Mouse (Mus musculus) T-helper 2 cell (primary cell): ENCODE results near the gene Tmem246.

Source experiments
- in situ Hi-C: fragments of 300-600 bp; cut with MboI, MseI; formaldehyde crosslinking; loops from one replicate; pipeline ENCODE4 v1.15.1; 2025; ENCODE audit warnings: high pct_unique_total_duplicates

The Tmem246 gene

DNA sequence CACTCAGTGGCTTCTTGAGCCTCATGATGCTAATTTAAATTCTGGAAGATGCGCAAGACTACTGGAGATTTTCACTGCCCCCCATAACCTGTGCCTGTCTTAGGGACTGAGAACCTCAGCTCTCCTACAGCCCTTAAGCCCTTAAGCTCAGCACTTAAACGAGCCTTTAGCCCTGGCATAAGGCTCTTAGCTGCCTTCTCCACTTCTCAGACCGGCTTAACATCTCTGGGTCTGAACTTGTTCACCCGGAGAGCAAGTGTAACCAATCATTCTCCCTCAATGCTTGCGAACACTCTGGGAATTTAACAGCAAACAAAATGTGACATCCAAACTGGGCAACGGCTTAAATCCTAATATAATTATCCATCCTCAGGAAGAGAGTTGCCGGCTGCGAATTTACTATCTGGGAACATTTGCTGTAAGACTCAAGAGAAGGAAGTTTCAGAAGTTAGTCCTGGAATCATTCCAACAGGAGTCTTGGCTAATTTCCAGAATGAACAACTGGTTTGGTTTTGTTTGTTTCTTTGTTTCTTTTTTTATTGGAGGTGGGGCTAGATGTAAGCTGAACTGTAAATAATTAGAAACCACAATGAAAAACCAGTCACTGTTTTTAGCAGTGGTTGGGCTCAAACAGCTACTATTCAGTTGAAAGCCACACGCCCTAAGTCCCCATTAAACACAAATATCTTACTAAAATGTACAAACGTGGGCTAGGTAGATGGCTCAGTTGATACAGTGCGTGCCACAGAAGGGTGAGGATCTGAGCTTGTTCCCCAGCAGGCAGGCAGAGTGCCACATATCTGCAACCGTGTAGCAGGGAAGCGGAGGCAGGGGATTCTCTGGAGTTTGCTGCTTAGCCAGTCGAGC lies 13.5 kb downstream of the Tmem246 start:
- in situ Hi-C loops: no loop called here

- in situ Hi-C loops: no loop called here
These were observed 16.4 kb downstream of the Tmem246 start for GRCm38 (mm10) chr4:49581256-49581655.

DNA sequence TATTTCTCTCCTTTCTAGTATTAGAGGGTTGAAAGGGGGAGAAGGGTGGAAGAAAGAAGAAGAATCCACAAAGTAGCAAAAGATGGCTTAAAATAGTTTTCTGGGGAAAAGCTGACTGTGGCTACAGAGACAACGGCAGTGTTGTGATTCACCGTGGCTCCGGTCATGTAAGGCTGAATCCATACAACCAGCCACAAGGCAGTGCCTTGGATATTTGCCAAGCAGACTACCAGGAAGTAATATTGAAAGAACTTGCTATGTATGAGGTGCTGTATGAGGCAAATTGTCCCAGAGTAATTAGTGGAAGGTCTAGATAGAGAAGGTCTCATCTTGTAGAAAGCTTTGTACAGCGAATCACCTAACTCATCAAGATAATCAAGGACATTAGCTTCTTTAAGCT lies 25.5 kb downstream of the Tmem246 start:
- in situ Hi-C loops: loop anchor here (5.0 kb wide), 1 partner anchor 50 kb away; no protein-coding TSS in a partner anchor

GRCm38 (mm10) chr4:49567613-49568012 lies 30.1 kb downstream of the Tmem246 start:
- in situ Hi-C loops: no loop called here

DNA sequence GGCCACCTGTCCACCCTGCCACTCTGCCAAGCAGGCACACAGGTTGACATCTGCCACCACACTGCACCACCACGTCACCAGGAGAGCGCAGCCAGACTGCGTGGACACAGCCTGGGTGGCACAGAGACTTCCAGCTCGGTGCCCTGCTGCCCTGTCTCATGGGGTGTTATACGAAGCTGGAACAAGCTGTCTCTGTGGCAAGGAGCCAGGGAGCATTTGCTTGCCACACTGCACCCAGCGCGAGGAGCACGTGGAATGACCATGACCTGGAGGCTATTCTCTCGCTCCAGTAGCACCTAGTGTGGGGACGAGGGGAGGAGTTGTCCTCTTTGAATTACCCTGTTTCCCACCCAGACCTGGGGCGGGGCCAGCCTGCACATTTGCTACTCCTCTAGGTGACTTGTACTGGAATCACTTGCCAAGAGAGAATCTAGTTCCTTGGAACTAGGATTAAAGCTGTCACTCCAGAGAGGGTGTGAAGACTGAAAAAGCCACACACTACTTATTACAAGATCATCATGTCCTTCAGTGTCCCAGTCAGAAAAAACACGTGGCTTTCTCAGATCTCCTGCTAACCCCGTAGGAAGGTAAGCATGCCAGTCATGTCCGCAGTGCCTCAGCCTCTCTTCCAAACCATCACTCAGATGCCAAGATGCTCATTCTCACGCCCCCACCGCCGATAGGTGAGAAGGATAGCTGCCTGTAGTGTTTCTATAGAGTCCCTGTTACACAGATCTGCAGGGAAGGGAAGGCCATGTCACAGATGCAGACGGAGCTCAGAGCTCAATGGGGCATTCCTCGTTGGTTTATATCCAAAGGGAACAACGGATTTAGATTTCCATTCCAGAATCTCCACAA lies 37.5 kb downstream of the Tmem246 start:
- in situ Hi-C loops: no loop called here

- in situ Hi-C loops: no loop called here
These were observed 39.5 kb downstream of the Tmem246 start for GRCm38 (mm10) chr4:49558181-49558580.

GRCm38 (mm10) chr4:49557375-49557774 lies 40.3 kb downstream of the Tmem246 start:
- in situ Hi-C loops: no loop called here

GRCm38 (mm10) chr4:49553380-49553779 lies 44.3 kb downstream of the Tmem246 start:
- in situ Hi-C loops: no loop called here

DNA sequence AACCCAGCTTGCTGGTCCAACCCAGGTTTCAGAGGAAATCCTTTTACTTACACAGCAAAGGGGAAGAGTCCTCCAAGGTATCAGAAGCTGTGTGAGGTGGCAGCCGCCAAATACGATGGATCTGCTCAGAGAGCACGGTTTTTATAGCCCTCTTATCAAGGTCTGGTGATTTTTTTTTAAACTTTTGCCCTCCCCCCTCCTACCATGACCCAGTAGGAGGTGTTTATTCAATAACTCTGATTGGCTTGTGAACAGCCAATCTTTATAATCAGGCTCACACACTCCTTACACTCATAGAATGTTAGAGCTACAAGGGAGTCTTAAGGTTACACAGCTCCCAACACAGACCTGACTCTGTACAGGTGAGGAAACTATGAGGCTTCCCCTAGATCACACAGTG lies 48.3 kb downstream of the Tmem246 start, which contains the start of gene Aldob:
TSS of gene Aldob (minus strand) at position 164 of the 400 bp plus-strand sequence.
- in situ Hi-C loops: no loop called here

DNA sequence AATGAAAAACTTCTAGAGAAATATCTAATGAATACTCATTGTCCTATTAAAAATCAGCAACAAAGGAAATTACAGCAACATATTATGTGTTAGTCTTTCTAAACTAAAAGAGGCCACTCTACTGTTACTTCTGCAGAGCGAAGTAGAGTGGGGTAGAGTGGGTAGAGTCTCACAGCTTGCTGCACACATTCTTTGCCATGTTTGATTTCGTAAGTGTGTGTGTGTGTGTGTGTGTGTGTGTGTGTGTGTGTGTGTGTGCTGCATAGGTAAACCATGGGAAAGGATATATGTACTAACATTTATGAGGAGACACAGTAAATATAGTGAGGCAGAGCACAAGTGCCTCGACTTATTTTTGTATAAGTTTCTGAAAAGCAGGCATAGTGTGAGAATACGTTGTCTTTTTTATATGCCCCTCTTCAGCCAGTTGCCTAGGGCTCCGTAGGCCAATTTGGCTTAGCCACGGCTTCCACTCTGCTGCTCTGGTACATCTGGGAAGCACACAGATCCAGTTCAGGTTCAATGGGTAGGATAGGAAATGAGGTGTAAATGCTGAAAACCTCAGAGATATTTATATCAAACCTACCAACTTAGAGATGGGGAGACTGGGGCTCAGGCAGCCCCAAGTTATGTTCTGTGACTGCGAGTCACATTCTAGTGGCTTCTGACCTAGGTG lies 50.0 kb downstream of the Tmem246 start:
- in situ Hi-C loops: no loop called here

GRCm38 (mm10) chr4:49546873-49547543 lies 50.7 kb downstream of the Tmem246 start:
- in situ Hi-C loops: no loop called here

- in situ Hi-C loops: no loop called here
These were observed 51.6 kb downstream of the Tmem246 start for GRCm38 (mm10) chr4:49546026-49546425.

DNA sequence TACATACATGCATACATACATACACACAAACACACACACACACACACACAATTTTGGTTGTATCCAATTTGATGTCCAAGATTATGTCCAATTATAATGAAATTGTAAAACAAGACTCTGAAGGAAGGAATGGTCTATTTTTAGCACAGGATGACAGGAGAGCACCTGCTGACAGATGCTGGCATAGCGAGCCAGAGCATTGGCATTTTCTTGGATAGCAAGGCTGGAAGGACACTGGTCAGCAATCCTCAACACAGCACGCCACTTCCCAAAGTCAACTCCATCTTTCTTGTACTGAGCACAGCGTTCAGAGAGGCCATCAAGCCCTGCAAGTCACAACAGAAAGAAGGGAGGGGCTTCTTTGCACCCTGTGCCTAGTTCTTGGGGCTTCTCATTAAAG lies 56.7 kb downstream of the Tmem246 start:
- in situ Hi-C loops: no loop called here

DNA sequence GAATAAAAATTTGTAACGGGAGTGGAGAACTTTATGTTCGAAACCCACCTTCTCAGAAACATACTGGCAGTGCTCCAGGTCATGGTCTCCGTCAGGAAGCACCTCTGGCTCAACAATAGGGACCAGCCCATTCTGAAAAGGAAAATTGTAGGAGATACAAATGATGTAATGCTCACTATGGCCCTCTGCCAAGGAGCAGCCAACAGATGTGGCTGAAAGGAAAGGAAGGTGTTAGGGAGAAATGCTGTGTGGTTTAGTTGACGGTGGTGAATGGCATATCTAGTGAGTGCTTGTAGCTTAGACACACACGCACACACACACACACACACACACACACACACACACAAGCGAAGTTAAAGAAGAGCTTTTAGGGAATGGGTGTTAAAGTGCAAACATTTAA lies 58.0 kb downstream of the Tmem246 start:
- in situ Hi-C loops: no loop called here

DNA sequence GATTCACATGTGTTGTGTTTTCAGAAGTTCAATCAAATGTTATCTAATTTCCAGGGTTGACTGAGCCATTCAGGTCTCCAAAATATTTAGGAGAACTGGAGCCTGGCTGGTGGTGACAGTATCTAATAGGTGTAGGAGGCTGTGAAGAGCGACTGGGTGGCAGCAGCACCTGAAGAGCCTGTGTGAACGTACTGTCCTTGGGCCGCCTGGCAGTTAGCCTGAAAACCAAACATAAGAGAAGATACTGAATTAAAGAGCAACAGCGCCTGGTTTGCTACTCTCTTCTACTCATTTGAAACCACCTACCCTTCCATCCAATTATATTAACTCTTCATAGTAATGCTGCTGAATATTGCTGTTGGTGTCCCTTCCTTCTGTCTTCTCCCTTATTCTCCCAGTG lies 61.0 kb downstream of the Tmem246 start:
- in situ Hi-C loops: no loop called here

DNA sequence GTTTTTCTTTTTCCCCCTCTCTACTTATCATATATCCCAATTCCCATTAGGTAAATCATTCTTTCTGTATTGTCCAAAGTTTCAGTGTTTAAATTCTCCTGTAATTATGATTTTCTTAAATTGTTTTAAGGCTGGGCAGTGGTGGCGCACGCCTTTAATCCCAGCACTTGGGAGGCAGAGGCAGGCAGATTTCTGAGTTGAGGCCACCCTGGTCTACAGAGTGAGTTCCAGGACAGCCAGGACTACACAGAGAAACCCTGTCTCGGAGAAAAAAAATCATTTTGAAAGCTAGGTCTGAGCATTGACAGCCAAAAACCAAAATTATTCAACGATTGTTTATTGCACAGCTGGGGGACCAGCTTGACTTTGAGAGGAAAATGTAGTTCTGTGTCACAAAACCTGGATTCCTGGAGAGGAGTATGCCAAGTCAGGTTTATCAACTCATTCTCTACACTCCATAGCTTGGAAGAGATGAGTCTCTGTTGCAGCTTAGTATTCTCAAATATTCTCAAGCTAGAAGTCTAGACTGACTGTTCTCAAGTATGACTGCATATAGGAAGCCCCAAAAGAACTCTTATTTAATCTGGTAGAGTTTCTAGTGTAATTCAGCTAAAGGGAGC lies 61.9 kb downstream of the Tmem246 start:
- in situ Hi-C loops: no loop called here

- in situ Hi-C loops: no loop called here
These were observed 62.6 kb downstream of the Tmem246 start for GRCm38 (mm10) chr4:49535036-49535435.
